Mouse (Mus musculus): ENCODE data around the gene Synj1. TPM values are rescaled to one million over a fixed set of nuclear protein-coding genes. Genes with fewer than 3 reads are reported as not detected.

Synj1 gene
- polyA plus RNA-seq, 1 experiment from 2014 or later, result 52.8 TPM

DNA sequence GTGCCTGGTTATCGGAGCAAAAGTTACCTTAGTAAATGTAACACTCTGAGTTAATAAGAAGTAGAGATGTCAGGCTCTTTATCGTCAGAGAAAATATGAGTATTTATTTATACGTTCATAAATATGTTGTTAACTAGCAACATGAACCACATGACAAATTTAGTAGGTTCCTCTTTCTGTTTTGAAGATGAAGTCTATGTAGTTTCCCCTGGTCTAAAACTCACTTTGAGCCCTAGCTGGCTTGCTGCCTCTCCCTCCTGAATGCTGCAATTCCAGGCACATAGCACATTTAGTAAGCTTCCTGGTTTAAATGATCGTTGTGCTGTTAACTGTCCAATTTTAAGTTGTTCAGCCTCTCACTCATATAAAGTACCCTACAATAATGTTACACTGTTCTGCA, 19.6 kb upstream of the Synj1 start:
- no peaks in the 10 kb centered on the region for H3K9me3 ChIP-seq
- H3K9ac ChIP-seq, result no peak overlapping the region
- no peak overlapping the region for H3K4me3 ChIP-seq
- H3K27me3 ChIP-seq, result no peaks in the 10 kb centered on the region
- H3K4me1 ChIP-seq (replicated peaks), result no peaks in the 10 kb centered on the region
- H3K4me2 ChIP-seq, result no peak overlapping the region
- no peak for ATAC-seq (ENCODE audit: low FRiP score, low read depth)
- 94% methylated on average over 4 of the region's 4 CpGs for WGBS
- H3K36me3 ChIP-seq, result peaks cover 84% of the 10 kb centered on the region
- H3K27ac ChIP-seq (replicated peaks), result no peak overlapping the region

DNA sequence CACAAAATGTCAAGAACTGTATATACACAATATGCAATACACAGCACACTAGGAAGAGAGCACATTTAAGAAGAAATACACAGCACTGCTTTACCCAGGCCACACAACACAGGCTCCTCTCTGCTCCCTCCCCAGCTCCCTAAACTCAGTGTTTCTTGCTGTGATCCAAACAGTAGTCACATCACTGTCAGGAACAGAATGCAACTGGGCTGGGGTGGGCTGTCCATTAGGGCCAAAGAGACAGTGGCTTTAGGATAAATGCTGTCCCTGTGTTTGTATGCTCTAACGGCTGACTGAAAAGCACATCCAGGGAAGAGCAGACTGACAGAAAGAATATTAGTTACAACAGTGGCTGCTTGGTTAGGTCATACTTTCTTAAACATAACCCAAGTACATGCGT, 18.8 kb upstream of the Synj1 start:
- Histone ChIP-seq H3K4me3 (no peak overlapping the region), H3K4me2 (no peak overlapping the region), H3K27me3 (no peaks in the 10 kb centered on the region), H3K36me3 (peaks cover 86% of the 10 kb centered on the region), H3K27ac (replicated peaks) (no peak overlapping the region), H3K9me3 (no peaks in the 10 kb centered on the region), H3K4me1 (replicated peaks) (no peaks in the 10 kb centered on the region), H3K9ac (no peak overlapping the region)
- ATAC-seq (ENCODE audit: low FRiP score, low read depth), result no peak
- WGBS, result 85% methylated on average over 2 of the region's 2 CpGs

GRCm38 (mm10) chr16:91029161-91029743, 18.1 kb upstream of the Synj1 start:
- Histone ChIP-seq H3K4me1 (replicated peaks) (no peaks in the 10 kb centered on the region), H3K36me3 (peaks cover 86% of the 10 kb centered on the region), H3K4me3 (no peak overlapping the region), H3K27ac (replicated peaks) (no peak overlapping the region), H3K4me2 (no peak overlapping the region), H3K27me3 (no peaks in the 10 kb centered on the region), H3K9ac (no peak overlapping the region), H3K9me3 (no peaks in the 10 kb centered on the region)
- no peak for ATAC-seq (ENCODE audit: low FRiP score, low read depth)
- WGBS, result 88% methylated on average over 8 of the region's 8 CpGs

GRCm38 (mm10) chr16:91026290-91026689, 15.2 kb upstream of the Synj1 start:
- H3K9me3 ChIP-seq, result no peaks in the 10 kb centered on the region
- H3K9ac ChIP-seq, result no peak overlapping the region
- no peak for ATAC-seq (ENCODE audit: low FRiP score, low read depth)
- no peak overlapping the region for H3K4me2 ChIP-seq
- H3K27ac ChIP-seq (replicated peaks), result no peak overlapping the region
- H3K27me3 ChIP-seq, result no peaks in the 10 kb centered on the region
- peaks cover 85% of the 10 kb centered on the region for H3K36me3 ChIP-seq
- H3K4me3 ChIP-seq, result no peak overlapping the region
- 86% methylated on average over 4 of the region's 4 CpGs for WGBS
- H3K4me1 ChIP-seq (replicated peaks), result no peaks in the 10 kb centered on the region

- 80% methylated on average over 1 of the region's 1 CpGs for WGBS
- Histone ChIP-seq H3K9me3 (no peaks in the 10 kb centered on the region), H3K4me2 (no peak overlapping the region), H3K36me3 (peaks cover 96% of the 10 kb centered on the region), H3K9ac (no peak overlapping the region), H3K27ac (replicated peaks) (no peak overlapping the region), H3K4me1 (replicated peaks) (no peaks in the 10 kb centered on the region), H3K4me3 (no peak overlapping the region), H3K27me3 (no peaks in the 10 kb centered on the region)
- no peak for ATAC-seq (ENCODE audit: low FRiP score, low read depth)
These were observed 12.3 kb upstream of the Synj1 start for GRCm38 (mm10) chr16:91023384-91023783.

GRCm38 (mm10) chr16:91020842-91021483, 9.9 kb upstream of the Synj1 start:
- H3K36me3 ChIP-seq, result peaks cover 90% of the 10 kb centered on the region
- no peak for ATAC-seq (ENCODE audit: low FRiP score, low read depth)
- 92% methylated on average over 10 of the region's 10 CpGs for WGBS

DNA sequence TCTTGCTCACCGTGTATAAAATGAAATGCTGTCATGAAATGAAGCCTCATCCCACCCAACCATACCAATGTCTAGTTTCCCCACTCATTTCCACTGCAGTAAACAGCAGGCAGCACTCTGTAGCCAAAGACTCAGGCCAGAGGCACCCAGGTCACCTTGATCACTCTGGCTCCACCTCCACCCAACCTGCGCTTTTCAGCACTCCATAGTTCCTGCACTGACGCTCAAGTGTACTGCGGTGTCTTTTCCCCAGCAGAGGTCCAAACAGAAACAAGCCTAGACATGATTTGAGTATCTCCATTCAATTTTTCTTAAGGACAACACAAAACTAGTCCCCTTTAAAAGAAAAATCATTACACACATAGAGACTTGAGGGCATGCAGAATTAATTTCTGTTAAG, 8.4 kb upstream of the Synj1 start:
- Histone ChIP-seq H3K27ac (replicated peaks) (no peak overlapping the region), H3K9me3 (no peaks in the 10 kb centered on the region), H3K9ac (no peak overlapping the region), H3K4me3 (no peak overlapping the region), H3K27me3 (no peaks in the 10 kb centered on the region), H3K36me3 (peaks cover 88% of the 10 kb centered on the region), H3K4me2 (no peak overlapping the region), H3K4me1 (replicated peaks) (no peaks in the 10 kb centered on the region)
- 96% methylated on average over 4 of the region's 4 CpGs for WGBS
- no peak for ATAC-seq (ENCODE audit: low FRiP score, low read depth)

More at GRCm38 (mm10) chr16:91020842-91021483, 9.9 kb upstream of the Synj1 start:
- Histone ChIP-seq H3K4me2 (no peak overlapping the region), H3K9me3 (no peaks in the 10 kb centered on the region), H3K4me3 (no peak overlapping the region), H3K9ac (no peak overlapping the region), H3K27me3 (no peaks in the 10 kb centered on the region), H3K27ac (replicated peaks) (no peak overlapping the region), H3K4me1 (replicated peaks) (no peaks in the 10 kb centered on the region)

DNA sequence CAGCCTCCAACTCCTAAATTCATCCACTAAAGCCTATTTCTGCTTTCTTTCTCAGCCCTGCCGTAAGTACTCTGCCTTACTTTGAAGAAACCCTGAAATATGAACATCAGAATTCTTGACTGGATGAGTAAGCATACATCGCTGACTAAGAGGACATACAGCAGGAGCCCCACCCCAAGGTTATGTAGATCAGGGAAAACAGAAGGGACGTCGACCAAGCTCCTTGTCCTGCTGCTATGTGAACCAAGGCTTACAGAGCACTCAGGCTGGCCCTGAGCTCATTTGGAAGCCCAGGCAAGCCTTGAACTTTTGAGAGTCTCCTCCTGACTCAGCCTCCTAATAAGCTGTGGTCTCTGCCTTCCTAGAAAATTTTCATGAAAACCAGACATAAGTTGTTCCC, 4.7 kb upstream of the Synj1 start:
- Histone ChIP-seq H3K4me1 (replicated peaks) (peaks cover 9% of the 10 kb centered on the region), H3K36me3 (peaks cover 63% of the 10 kb centered on the region), H3K27ac (replicated peaks) (no peak overlapping the region), H3K27me3 (no peaks in the 10 kb centered on the region), H3K4me2 (no peak overlapping the region), H3K9me3 (no peaks in the 10 kb centered on the region), H3K9ac (no peak overlapping the region), H3K4me3 (no peak overlapping the region)
- WGBS, result 87% methylated on average over 4 of the region's 4 CpGs
- ATAC-seq (ENCODE audit: low FRiP score, low read depth), result no peak

DNA sequence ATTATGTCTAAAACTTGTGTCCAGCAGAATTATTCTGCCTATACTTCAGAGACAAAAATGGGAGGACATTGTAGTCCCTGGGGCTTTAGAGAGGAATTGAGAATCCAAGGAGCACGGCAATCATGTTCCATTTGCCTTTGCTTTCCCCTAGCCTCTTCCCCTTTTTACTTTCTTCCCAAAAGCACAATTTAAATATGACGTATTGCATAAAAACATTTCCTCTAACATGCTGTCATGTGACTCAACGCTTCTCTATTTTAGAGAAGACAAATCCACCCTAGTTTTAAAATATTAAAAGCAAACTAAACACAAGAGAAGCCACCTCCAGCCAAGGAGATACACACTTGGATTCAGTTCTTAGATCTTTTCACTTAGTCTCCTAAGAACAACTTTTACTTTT, 739 bp upstream of the Synj1 start:
- WGBS, result 30% methylated on average over 3 of the region's 3 CpGs
- Histone ChIP-seq H3K36me3 (peaks cover 31% of the 10 kb centered on the region), H3K27me3 (no peaks in the 10 kb centered on the region)

DNA sequence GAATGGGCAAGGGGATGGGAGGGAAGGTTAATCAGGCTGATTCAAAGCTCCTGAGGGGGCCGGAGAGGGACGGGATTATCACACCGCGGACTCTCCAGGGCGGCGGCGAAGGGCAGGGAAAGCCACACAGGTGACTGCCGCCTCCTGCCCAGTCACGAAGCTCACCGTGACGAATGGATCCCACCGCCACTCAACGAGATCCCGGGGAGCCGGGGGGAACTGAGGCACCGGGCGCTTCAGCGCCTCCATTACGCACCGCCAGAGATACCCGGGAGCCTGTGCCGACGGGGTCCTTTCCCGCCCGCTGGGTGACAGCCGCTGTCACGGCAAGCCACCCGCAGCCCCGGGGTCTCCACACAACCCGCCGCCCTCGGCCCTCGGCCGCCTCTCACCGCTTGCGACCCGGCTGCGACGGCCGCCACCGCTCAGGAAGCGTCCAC, 507 bp downstream of the Synj1 start:
- WGBS, result 0% methylated on average over 29 of the region's 42 CpGs
- H3K27ac ChIP-seq (replicated peaks), result peak overlapping the region; percentile 93
- peak overlapping the region; percentile 73 for H3K4me3 ChIP-seq
- H3K4me1 ChIP-seq (replicated peaks), result peaks cover 27% of the 10 kb centered on the region
- no peaks in the 10 kb centered on the region for H3K27me3 ChIP-seq
- peak overlapping the region; percentile 73 for H3K4me2 ChIP-seq
- peaks cover 22% of the 10 kb centered on the region for H3K36me3 ChIP-seq
- ATAC-seq (ENCODE audit: low FRiP score, low read depth), result no peak; the same call in 1 of the 2 replicates
- H3K9ac ChIP-seq, result peak overlapping the region; percentile 73
- no peaks in the 10 kb centered on the region for H3K9me3 ChIP-seq

More for the DNA sequence above, 739 bp upstream of the Synj1 start:
- Histone ChIP-seq H3K9ac (peak overlapping the region; percentile 73; the same call in 1 of the 2 replicates), H3K27ac (replicated peaks) (peak overlapping the region; percentile 93), H3K9me3 (no peaks in the 10 kb centered on the region), H3K4me2 (peak overlapping the region; percentile 60), H3K4me3 (peak overlapping the region; percentile 73), H3K4me1 (replicated peaks) (peaks cover 27% of the 10 kb centered on the region)
- no peak for ATAC-seq (ENCODE audit: low FRiP score, low read depth)

DNA sequence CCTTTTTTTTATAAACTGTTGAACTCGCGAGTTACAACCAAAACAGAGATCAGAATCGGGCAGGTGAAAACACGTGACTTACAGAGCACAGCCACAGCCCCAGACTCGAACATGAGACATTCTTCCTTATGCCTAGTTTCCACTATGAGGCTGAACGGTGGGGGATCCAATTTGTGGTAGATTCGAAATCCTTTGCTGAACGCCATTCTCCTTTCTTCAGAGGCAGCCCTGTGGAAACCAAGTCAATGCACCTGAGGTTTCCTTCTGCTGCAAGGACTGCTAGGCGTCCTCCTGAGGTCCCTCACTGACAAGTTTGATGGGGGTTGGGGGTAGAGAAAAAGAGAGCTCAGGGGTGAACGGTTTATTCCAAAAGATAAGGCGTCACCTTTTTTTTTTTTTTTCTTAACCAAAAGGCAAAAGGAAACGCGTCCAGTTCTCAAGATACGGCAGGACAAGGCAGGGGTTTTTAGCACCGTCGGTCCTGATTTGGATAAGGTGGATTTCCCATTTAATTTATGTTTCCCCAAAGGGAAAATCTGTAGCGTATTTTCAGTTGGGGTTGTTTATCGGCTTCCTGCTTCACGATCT, 1.1 kb downstream of the Synj1 start:
- Histone ChIP-seq H3K9ac (peak overlapping the region; percentile 73), H3K4me2 (peak overlapping the region; percentile 73), H3K27ac (replicated peaks) (peak overlapping the region; percentile 93), H3K36me3 (peaks cover 17% of the 10 kb centered on the region), H3K4me3 (peak overlapping the region; percentile 73), H3K4me1 (replicated peaks) (peaks cover 27% of the 10 kb centered on the region), H3K9me3 (no peaks in the 10 kb centered on the region), H3K27me3 (no peaks in the 10 kb centered on the region)
- 2% methylated on average over 19 of the region's 19 CpGs for WGBS
- no peak for ATAC-seq (ENCODE audit: low FRiP score, low read depth)

GRCm38 (mm10) chr16:91004915-91005538, 6.1 kb downstream of the Synj1 start:
- Histone ChIP-seq H3K9me3 (no peaks in the 10 kb centered on the region), H3K9ac (no peak overlapping the region), H3K27ac (replicated peaks) (no peak overlapping the region), H3K4me2 (no peak overlapping the region), H3K27me3 (no peaks in the 10 kb centered on the region), H3K4me1 (replicated peaks) (peaks cover 17% of the 10 kb centered on the region), H3K4me3 (no peak overlapping the region), H3K36me3 (peaks cover 5% of the 10 kb centered on the region; the same call in 1 of the 2 replicates)
- no peak for ATAC-seq (ENCODE audit: low FRiP score, low read depth)
- WGBS, result 92% methylated on average over 4 of the region's 4 CpGs

Measured in hindbrain, embryonic 15.5 days (tissue).